Mouse (Mus musculus): ENCODE measurements around the gene Mcfd2. TPM values are rescaled to one million over a fixed set of nuclear protein-coding genes. Genes with fewer than 3 reads are reported as not detected.
"Not testable (repeated sequence)": the region's sequence is repeated elsewhere in the genome, so short reads cannot be mapped to it uniquely, and the experiment has no call there.

The Mcfd2 gene
- polyA plus RNA-seq, 1 experiment from 2014 or later: 82.0 TPM

GRCm38 (mm10) chr17:87309073-87309788 lies 43.5 kb upstream of the Mcfd2 start:
- Histone ChIP-seq H3K4me2 (ENCODE audit: low read depth, low read length) (no peak overlapping the region), H3K4me3 (ENCODE audit: low read depth, low read length) (no peak overlapping the region), H3K4me1 (ENCODE audit: control insufficient read depth, insufficient read depth, low read length) (no peaks in the 10 kb centered on the region; the same call in 1 of the 2 replicates), H3K36me3 (replicated peaks; ENCODE audit: control insufficient read depth, insufficient read depth, low read depth, low read length) (no peaks in the 10 kb centered on the region), H3K27ac (replicated peaks; ENCODE audit: low read depth, low read length) (no peak overlapping the region), H3K9ac (replicated peaks; ENCODE audit: low read length) (no peak overlapping the region), H3K27me3 (ENCODE audit: control insufficient read depth, insufficient read depth, low read length) (no peaks in the 10 kb centered on the region), H3K9me3 (replicated peaks; ENCODE audit: control insufficient read depth, low read length) (no peaks in the 10 kb centered on the region)
- no peak for DNase-seq (ENCODE audit: low spot score)
- WGBS: 85% methylated on average over 12 of the region's 12 CpGs
- ATAC-seq (replicated peaks; ENCODE audit: insufficient number of reproducible peaks, low FRiP score, low TSS enrichment, low read depth): no peak

DNA sequence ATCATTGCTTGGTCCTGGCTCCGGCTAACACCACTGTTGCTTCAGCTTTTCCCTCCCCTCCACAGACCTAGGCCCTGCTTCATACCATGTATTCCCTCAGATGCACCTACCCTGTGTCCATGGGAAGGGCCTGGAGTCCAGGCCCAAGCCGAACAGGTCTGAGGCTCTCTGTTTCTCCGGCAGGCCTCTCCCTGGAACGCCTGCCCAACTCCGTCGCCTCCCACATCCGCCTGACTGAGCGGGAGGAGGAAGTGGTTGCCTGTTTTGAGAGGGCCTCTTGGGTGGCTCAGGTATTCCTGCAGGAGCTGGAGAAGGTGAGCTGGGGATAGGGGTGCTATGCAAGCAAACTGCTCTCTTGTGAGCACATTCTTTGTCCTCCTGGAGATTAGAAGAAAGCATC lies 41.0 kb upstream of the Mcfd2 start:
- Histone ChIP-seq H3K4me3 (ENCODE audit: low read depth, low read length) (no peak overlapping the region), H3K27me3 (ENCODE audit: control insufficient read depth, insufficient read depth, low read length) (no peaks in the 10 kb centered on the region), H3K4me2 (ENCODE audit: low read depth, low read length) (no peak overlapping the region), H3K9me3 (replicated peaks; ENCODE audit: control insufficient read depth, low read length) (no peaks in the 10 kb centered on the region), H3K27ac (replicated peaks; ENCODE audit: low read depth, low read length) (no peak overlapping the region), H3K36me3 (replicated peaks; ENCODE audit: control insufficient read depth, insufficient read depth, low read depth, low read length) (no peaks in the 10 kb centered on the region), H3K4me1 (ENCODE audit: control insufficient read depth, insufficient read depth, low read length) (no peaks in the 10 kb centered on the region), H3K9ac (replicated peaks; ENCODE audit: low read length) (no peak overlapping the region)
- DNase-seq (ENCODE audit: low spot score) (no peak), ATAC-seq (replicated peaks; ENCODE audit: insufficient number of reproducible peaks, low FRiP score, low TSS enrichment, low read depth) (no peak)
- 72% methylated on average over 8 of the region's 8 CpGs for WGBS

GRCm38 (mm10) chr17:87305065-87305464 lies 39.3 kb upstream of the Mcfd2 start:
- Histone ChIP-seq H3K4me2 (ENCODE audit: low read depth, low read length) (no peak overlapping the region), H3K9ac (replicated peaks; ENCODE audit: low read length) (no peak overlapping the region), H3K36me3 (replicated peaks; ENCODE audit: control insufficient read depth, insufficient read depth, low read depth, low read length) (no peaks in the 10 kb centered on the region), H3K27ac (replicated peaks; ENCODE audit: low read depth, low read length) (no peak overlapping the region), H3K4me1 (ENCODE audit: control insufficient read depth, insufficient read depth, low read length) (no peaks in the 10 kb centered on the region), H3K9me3 (replicated peaks; ENCODE audit: control insufficient read depth, low read length) (no peaks in the 10 kb centered on the region), H3K27me3 (ENCODE audit: control insufficient read depth, insufficient read depth, low read length) (no peaks in the 10 kb centered on the region), H3K4me3 (ENCODE audit: low read depth, low read length) (no peak overlapping the region)
- ATAC-seq (replicated peaks; ENCODE audit: insufficient number of reproducible peaks, low FRiP score, low TSS enrichment, low read depth) (no peak), DNase-seq (ENCODE audit: low spot score) (no peak)
- WGBS: 89% methylated on average over 8 of the region's 8 CpGs

DNA sequence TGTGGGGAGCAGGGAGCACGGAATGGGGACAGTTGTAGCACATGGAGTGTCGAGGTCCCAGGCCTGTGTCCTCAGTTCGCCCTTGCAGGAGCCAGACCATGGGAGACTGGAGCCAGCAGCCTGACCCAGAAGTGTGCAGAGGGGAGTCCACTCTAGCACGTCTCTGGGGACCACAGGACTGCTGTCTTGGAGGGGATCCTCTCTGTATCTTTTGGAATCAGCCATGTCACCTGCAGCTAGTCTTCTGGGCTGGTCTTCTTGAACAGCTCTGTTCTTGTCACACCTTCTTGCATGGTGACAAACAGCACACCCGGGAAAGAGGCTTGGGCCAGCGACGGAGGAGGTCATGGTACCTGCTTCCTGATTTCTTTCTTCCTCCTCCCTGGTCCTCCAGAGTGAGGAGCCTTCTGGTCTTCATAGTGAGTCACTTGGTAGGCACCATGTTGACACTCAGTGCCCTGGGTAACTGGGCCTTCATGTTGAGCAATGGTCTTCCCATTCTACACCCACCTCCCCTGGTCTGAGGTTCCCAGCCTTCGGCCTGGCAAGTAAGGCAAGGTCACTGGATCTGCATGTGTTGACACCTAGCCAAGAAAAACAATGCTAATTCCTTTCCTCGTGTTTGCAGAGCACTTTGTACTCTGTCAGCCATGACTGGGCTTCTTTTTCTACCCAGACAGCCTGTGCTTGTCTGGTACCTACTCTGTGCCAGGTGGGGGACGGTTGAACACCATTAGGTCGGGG lies 38.6 kb upstream of the Mcfd2 start:
- no peaks in the 10 kb centered on the region for H3K36me3 ChIP-seq (replicated peaks; ENCODE audit: control insufficient read depth, insufficient read depth, low read depth, low read length)
- no peak overlapping the region for H3K4me3 ChIP-seq (ENCODE audit: low read depth, low read length)
- no peaks in the 10 kb centered on the region for H3K4me1 ChIP-seq (ENCODE audit: control insufficient read depth, insufficient read depth, low read length)
- no peak overlapping the region for H3K9ac ChIP-seq (replicated peaks; ENCODE audit: low read length)
- DNase-seq (ENCODE audit: low spot score) (no peak), ATAC-seq (replicated peaks; ENCODE audit: insufficient number of reproducible peaks, low FRiP score, low TSS enrichment, low read depth) (no peak)
- H3K4me2 ChIP-seq (ENCODE audit: low read depth, low read length): no peak overlapping the region
- H3K9me3 ChIP-seq (replicated peaks; ENCODE audit: control insufficient read depth, low read length): no peaks in the 10 kb centered on the region
- 79% methylated on average over 11 of the region's 11 CpGs for WGBS
- no peaks in the 10 kb centered on the region for H3K27me3 ChIP-seq (ENCODE audit: control insufficient read depth, insufficient read depth, low read length)
- no peak overlapping the region for H3K27ac ChIP-seq (replicated peaks; ENCODE audit: low read depth, low read length)

DNA sequence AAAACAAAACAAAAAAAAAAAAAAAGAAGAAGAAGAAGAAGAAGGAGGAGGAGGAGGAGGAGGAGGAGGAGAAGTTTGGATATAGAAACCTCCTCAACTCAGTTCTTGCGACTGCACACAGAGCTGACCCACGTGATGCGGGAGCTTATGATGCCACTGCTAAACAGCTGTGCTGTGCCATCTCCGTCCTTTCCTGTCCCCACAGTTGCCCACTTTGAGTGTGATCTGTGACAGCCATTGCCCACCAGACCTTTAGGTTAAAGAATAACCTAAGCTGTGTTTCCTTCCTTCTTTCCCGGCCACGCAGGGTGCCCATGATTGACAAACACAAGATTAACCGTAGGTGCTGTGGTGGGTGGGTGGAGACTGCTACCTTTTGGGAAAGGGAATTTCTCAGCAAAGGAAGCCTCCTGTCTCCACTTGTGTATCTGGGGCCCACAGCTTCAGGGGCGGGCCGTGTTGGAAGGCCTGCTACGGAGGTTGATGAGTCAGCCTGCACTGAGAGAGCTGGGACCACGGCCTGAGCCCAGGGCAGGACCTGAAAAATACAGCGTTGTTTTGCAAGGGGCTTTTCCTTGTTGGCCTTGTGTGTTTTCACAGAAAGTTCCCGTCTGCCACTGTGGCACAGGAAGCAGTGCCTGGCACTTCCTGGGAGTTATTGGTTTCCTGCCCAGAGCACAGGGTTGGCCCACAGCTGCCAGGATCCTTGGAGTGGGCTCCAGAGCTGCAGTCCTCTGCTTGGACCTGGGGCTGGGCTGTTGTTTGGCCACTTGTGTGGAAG lies 36.5 kb upstream of the Mcfd2 start:
- Histone ChIP-seq H3K27ac (replicated peaks; ENCODE audit: low read depth, low read length) (no peak overlapping the region), H3K9me3 (replicated peaks; ENCODE audit: control insufficient read depth, low read length) (no peaks in the 10 kb centered on the region), H3K9ac (replicated peaks; ENCODE audit: low read length) (no peak overlapping the region), H3K4me3 (ENCODE audit: low read depth, low read length) (no peak overlapping the region), H3K27me3 (ENCODE audit: control insufficient read depth, insufficient read depth, low read length) (no peaks in the 10 kb centered on the region), H3K4me1 (ENCODE audit: control insufficient read depth, insufficient read depth, low read length) (no peaks in the 10 kb centered on the region), H3K36me3 (replicated peaks; ENCODE audit: control insufficient read depth, insufficient read depth, low read depth, low read length) (no peaks in the 10 kb centered on the region), H3K4me2 (ENCODE audit: low read depth, low read length) (no peak overlapping the region)
- no peak for DNase-seq (ENCODE audit: low spot score)
- WGBS: 71% methylated on average over 13 of the region's 13 CpGs
- ATAC-seq (replicated peaks; ENCODE audit: insufficient number of reproducible peaks, low FRiP score, low TSS enrichment, low read depth): no peak

DNA sequence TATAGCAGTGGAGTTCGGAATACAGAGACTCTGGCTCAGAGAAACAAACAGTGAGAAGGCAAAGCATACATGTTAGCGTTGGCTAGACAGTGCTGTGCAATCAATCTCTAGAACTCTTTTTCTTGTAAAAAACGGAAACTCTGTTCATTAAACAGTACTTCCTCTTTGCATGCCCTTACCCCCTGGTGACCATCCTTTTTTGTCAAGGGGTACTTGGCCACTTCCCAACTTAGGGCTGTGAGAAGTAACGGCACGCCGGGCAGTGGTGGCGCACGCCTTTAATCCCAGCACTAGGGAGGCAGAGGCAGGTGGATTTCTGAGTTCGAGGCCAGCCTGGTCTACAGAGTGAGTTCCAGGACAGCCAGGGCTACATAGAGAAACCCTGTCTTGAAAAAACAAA lies 35.9 kb upstream of the Mcfd2 start:
- H3K4me2 ChIP-seq (ENCODE audit: low read depth, low read length); ATAC-seq (replicated peaks; ENCODE audit: insufficient number of reproducible peaks, low FRiP score, low TSS enrichment, low read depth); DNase-seq (ENCODE audit: low spot score): not testable (repeated sequence)

DNA sequence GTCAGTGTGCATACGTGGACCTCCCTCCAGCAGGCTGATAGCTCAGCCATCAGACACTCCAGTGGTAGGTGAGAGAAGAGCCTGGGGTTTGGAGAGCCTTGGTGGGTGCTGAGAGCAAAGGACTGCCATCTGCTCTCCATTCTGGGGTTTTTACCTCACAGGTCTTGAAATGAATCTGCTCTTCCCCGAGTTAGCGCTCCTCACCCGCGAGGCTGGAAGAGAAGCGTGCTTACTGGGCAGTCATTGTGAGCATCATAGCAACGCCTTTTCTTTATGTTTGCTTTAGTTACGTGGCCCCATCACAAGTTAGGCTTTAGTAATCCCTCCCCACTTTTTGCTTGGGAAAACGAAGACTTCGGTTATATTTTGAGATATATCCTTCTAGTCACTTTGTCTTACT lies 34.6 kb upstream of the Mcfd2 start:
- Histone ChIP-seq H3K9me3 (replicated peaks; ENCODE audit: control insufficient read depth, low read length) (no peaks in the 10 kb centered on the region), H3K9ac (replicated peaks; ENCODE audit: low read length) (no peak overlapping the region), H3K4me3 (ENCODE audit: low read depth, low read length) (no peak overlapping the region), H3K27me3 (ENCODE audit: control insufficient read depth, insufficient read depth, low read length) (no peaks in the 10 kb centered on the region), H3K4me1 (ENCODE audit: control insufficient read depth, insufficient read depth, low read length) (no peaks in the 10 kb centered on the region), H3K4me2 (ENCODE audit: low read depth, low read length) (no peak overlapping the region), H3K36me3 (replicated peaks; ENCODE audit: control insufficient read depth, insufficient read depth, low read depth, low read length) (no peaks in the 10 kb centered on the region), H3K27ac (replicated peaks; ENCODE audit: low read depth, low read length) (no peak overlapping the region)
- ATAC-seq (replicated peaks; ENCODE audit: insufficient number of reproducible peaks, low FRiP score, low TSS enrichment, low read depth) (no peak), DNase-seq (ENCODE audit: low spot score) (no peak)
- WGBS: 90% methylated on average over 10 of the region's 10 CpGs

More for the DNA sequence above, 35.9 kb upstream of the Mcfd2 start:
- 89% methylated on average over 9 of the region's 9 CpGs for WGBS
- H3K4me3 ChIP-seq (ENCODE audit: low read depth, low read length); H3K4me1 ChIP-seq (ENCODE audit: control insufficient read depth, insufficient read depth, low read length); H3K9me3 ChIP-seq (replicated peaks; ENCODE audit: control insufficient read depth, low read length); H3K36me3 ChIP-seq (replicated peaks; ENCODE audit: control insufficient read depth, insufficient read depth, low read depth, low read length); H3K27ac ChIP-seq (replicated peaks; ENCODE audit: low read depth, low read length); H3K9ac ChIP-seq (replicated peaks; ENCODE audit: low read length); H3K27me3 ChIP-seq (ENCODE audit: control insufficient read depth, insufficient read depth, low read length): not testable (repeated sequence)

GRCm38 (mm10) chr17:87298944-87299343 lies 33.2 kb upstream of the Mcfd2 start:
- no peak for ATAC-seq (replicated peaks; ENCODE audit: insufficient number of reproducible peaks, low FRiP score, low TSS enrichment, low read depth)
- Histone ChIP-seq H3K9me3 (replicated peaks; ENCODE audit: control insufficient read depth, low read length) (no peaks in the 10 kb centered on the region), H3K4me1 (ENCODE audit: control insufficient read depth, insufficient read depth, low read length) (no peaks in the 10 kb centered on the region), H3K4me2 (ENCODE audit: low read depth, low read length) (no peak overlapping the region), H3K36me3 (replicated peaks; ENCODE audit: control insufficient read depth, insufficient read depth, low read depth, low read length) (no peaks in the 10 kb centered on the region), H3K4me3 (ENCODE audit: low read depth, low read length) (no peak overlapping the region), H3K27me3 (ENCODE audit: control insufficient read depth, insufficient read depth, low read length) (no peaks in the 10 kb centered on the region), H3K9ac (replicated peaks; ENCODE audit: low read length) (no peak overlapping the region), H3K27ac (replicated peaks; ENCODE audit: low read depth, low read length) (no peak overlapping the region)
- WGBS: 71% methylated on average over 6 of the region's 6 CpGs
- DNase-seq (ENCODE audit: low spot score): no peak
